Mouse (Mus musculus): ENCODE measurements at regions not wholly inside any gene's neighbourhood (a gene's known extent, or its start where the extent isn't known, plus 50 kb on each side); places are given as distances from the start of the nearest gene placed in this dataset.

GRCm38 (mm10) chr6:143614431-143614987, 447.5 kb downstream of the Etnk1 start:
- no peak for TF ChIP-seq CTCF (conservative IDR thresholded peaks at IDR 0.05; ENCODE audit: low read length)
- no peak for TF ChIP-seq POU5F1 (IDR thresholded peaks at IDR 0.05; ENCODE audit: borderline replicate concordance, low read length)
